Mouse (Mus musculus): ENCODE results near the gene Zkscan7. TPM values are rescaled to one million over a fixed set of nuclear protein-coding genes. Genes with fewer than 3 reads are reported as not detected.
"Not testable (repeated sequence)": the region's sequence is repeated elsewhere in the genome, so short reads cannot be mapped to it uniquely, and the experiment has no call there.

Zkscan7 gene
- 4.5 and 4.8 TPM in 2 replicates for polyA plus RNA-seq (2016; fragmentation: Nextera tagmentation; extraction: Ambion mirVana)

DNA sequence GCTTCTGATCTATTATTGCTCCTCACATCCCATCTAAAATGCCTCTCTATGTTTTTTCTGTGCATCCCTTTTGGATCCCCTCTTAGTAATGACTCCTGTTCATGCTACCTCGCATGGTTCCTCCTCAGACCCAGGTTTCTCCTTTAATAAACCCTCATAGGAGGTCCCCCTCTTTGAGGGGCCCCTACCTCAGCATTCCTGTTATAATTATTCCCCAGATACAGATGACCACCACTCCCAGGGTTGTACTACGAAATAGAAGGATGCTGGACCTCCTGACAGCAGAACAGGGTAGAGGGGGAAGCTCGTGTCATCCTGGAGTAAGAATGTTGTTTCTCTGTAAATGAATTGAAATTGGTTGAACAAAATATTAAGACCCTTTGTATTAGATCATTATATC, at the start of gene Zkscan7:
TSS of gene Zkscan7 (plus strand) at position 301 of the 400 bp plus-strand sequence.
- ATAC-seq (ENCODE audit: low FRiP score, low read depth), result no peak
- no peak within 1 kb of the TSS for H3K27ac ChIP-seq (replicated peaks)
- 0 out of 2 replicates have a peak, but pooled peaks cover 3% of the 10 kb centered on the region for H3K9me3 ChIP-seq

DNA sequence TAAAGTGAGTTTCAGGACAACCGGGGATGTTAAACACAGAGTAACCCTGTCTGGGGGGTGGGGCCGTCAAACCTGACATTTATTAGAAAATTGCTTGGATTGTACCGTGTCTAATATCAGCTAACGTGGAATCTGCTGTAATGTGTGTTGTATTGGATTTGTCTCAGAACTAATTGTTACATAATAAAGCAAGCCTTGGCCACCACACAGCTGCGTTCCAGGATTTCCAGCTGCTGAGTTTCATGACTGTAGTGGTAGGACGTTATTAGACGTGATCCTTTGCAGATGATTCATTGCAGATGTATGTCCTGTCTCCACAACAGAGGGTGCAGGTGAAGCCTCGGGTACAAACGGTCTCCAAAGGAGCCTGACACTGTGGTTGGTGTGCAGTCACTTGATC, 49.4 kb upstream of the Zkscan7 start:
- no peak overlapping the region for H3K9ac ChIP-seq (replicated peaks)
- H3K4me2 ChIP-seq (replicated peaks), result no peak overlapping the region
- H3K36me3 ChIP-seq, result peaks cover 8% of the 10 kb centered on the region
- H3K27me3 ChIP-seq, result no peaks in the 10 kb centered on the region
- H3K4me1 ChIP-seq, result peaks cover 10% of the 10 kb centered on the region; the same call in 1 of the 2 replicates
- H3K9me3 ChIP-seq, result no peaks in the 10 kb centered on the region
- ATAC-seq (ENCODE audit: low FRiP score, low read depth), result no peak
- no peak overlapping the region for H3K27ac ChIP-seq (replicated peaks)
- no peak overlapping the region for H3K4me3 ChIP-seq
- 83% methylated on average over 9 of the region's 9 CpGs for WGBS

More for the DNA sequence above, at the start of gene Zkscan7:
- 86% methylated on average over 3 of the region's 3 CpGs for WGBS
- Histone ChIP-seq H3K4me2 (replicated peaks) (peak within 1 kb of the TSS; percentile 91), H3K4me1 (peaks cover 9% of the 10 kb centered on the region), H3K27me3 (no peaks in the 10 kb centered on the region), H3K4me3 (peak within 1 kb of the TSS; percentile 84), H3K36me3 (peaks cover 8% of the 10 kb centered on the region; the same call in 1 of the 2 replicates), H3K9ac (replicated peaks) (no peak within 1 kb of the TSS)

GRCm38 (mm10) chr9:122836790-122837189, 48.7 kb upstream of the Zkscan7 start:
- H3K36me3 ChIP-seq, result peaks cover 8% of the 10 kb centered on the region

DNA sequence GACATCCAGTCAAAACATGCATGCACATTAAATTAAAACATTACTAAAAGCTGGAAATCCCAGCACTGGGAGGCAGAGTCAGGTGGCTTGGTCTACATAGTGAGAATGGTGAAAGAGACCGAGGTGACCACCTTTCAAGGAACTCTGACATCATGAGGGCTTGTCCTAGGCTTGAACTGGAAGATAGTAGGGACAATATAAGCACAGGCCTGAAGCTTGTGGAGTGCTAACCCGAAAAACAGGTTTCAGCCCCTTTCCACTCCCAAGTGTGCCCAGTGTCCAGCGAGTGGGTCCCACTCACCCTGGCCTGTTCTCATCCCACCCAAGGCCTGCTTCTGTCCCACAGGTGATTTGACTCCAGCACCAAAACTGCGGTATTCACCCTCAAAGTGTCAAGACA, 48.3 kb upstream of the Zkscan7 start:
- Histone ChIP-seq H3K4me1 (peaks cover 10% of the 10 kb centered on the region; the same call in 1 of the 2 replicates), H3K4me2 (replicated peaks) (no peak overlapping the region), H3K27me3 (no peaks in the 10 kb centered on the region)

More at GRCm38 (mm10) chr9:122836790-122837189, 48.7 kb upstream of the Zkscan7 start:
- no peaks in the 10 kb centered on the region for H3K27me3 ChIP-seq
- peaks cover 10% of the 10 kb centered on the region; the same call in 1 of the 2 replicates for H3K4me1 ChIP-seq
- no peak for ATAC-seq (ENCODE audit: low FRiP score, low read depth)
- H3K9me3 ChIP-seq, result no peaks in the 10 kb centered on the region
- H3K4me2 ChIP-seq (replicated peaks), result no peak overlapping the region
- H3K27ac ChIP-seq (replicated peaks), result no peak overlapping the region
- no peak overlapping the region for H3K9ac ChIP-seq (replicated peaks)
- WGBS, result 76% methylated on average over 6 of the region's 6 CpGs
- no peak overlapping the region for H3K4me3 ChIP-seq

DNA sequence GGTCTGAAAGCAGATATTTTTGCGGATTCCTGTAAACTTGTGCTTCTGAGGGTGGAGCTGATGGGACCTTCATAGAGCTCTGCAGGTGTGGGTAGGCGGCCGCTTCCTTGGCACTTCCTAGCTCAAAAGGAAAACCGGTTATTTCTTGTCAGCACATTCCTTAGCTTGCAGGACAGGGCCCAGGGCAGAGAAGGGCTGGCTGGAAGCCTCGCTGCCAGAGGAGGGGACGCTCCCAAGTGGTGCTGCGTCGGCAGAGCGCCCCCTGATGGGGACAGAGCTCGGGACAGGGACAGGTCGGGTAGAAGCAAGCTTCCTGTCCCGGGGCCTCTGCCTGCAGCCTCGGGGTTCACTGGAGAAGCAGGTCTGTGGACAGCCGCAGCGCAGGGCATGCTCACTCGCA, 47.8 kb upstream of the Zkscan7 start:
- Histone ChIP-seq H3K9me3 (no peaks in the 10 kb centered on the region), H3K9ac (replicated peaks) (no peak overlapping the region), H3K4me2 (replicated peaks) (no peak overlapping the region), H3K4me1 (peaks cover 10% of the 10 kb centered on the region; the same call in 1 of the 2 replicates), H3K27me3 (no peaks in the 10 kb centered on the region), H3K27ac (replicated peaks) (no peak overlapping the region), H3K36me3 (peaks cover 6% of the 10 kb centered on the region), H3K4me3 (no peak overlapping the region)
- no peak for ATAC-seq (ENCODE audit: low FRiP score, low read depth)
- 22% methylated on average over 16 of the region's 16 CpGs for WGBS

More for the DNA sequence above, 48.3 kb upstream of the Zkscan7 start:
- ATAC-seq (ENCODE audit: low FRiP score, low read depth), result no peak
- Histone ChIP-seq H3K9me3 (no peaks in the 10 kb centered on the region), H3K4me3 (no peak overlapping the region), H3K27ac (replicated peaks) (no peak overlapping the region), H3K36me3 (peaks cover 8% of the 10 kb centered on the region), H3K9ac (replicated peaks) (no peak overlapping the region)
- WGBS, result 85% methylated on average over 4 of the region's 4 CpGs

GRCm38 (mm10) chr9:122843760-122844159, 41.7 kb upstream of the Zkscan7 start, which contains the start of gene Gm35549:
Gene Gm35549 (minus strand): TSS chr9:122844035.
- Histone ChIP-seq H3K36me3 (peaks cover 6% of the 10 kb centered on the region), H3K4me3 (no peak within 1 kb of the TSS), H3K4me2 (replicated peaks) (no peak within 1 kb of the TSS), H3K9me3 (no peaks in the 10 kb centered on the region; the same call in none of the 2 replicates), H3K27me3 (no peaks in the 10 kb centered on the region), H3K27ac (replicated peaks) (no peak within 1 kb of the TSS), H3K9ac (replicated peaks) (no peak within 1 kb of the TSS), H3K4me1 (no peaks in the 10 kb centered on the region)
- 87% methylated on average over 3 of the region's 3 CpGs for WGBS
- ATAC-seq (ENCODE audit: low FRiP score, low read depth), result no peak

DNA sequence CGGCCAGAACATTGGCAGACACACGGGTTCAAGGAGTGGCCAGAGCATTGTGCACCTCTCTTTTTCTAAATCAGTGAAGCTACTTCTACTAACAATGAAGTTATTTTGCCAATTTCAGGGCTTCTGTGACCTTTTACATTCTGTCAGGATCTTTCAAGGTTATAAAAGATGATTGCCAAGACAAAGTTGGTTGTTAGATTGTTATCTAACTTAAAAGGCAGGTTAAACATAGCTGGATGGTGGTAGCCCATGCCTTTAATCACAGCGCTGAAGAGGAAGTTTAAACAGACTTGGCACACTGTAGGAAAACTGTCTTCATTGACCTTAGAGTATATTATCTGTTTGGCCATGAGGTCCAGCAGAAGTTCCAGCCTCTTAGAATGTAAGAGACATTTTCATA, 39.9 kb upstream of the Zkscan7 start:
- H3K9ac ChIP-seq (replicated peaks), result no peak overlapping the region
- H3K36me3 ChIP-seq, result peaks cover 23% of the 10 kb centered on the region
- WGBS, result 84% methylated on average over 3 of the region's 3 CpGs
- peaks cover 3% of the 10 kb centered on the region for H3K9me3 ChIP-seq
- H3K4me1 ChIP-seq, result no peaks in the 10 kb centered on the region
- ATAC-seq (ENCODE audit: low FRiP score, low read depth), result no peak
- H3K27me3 ChIP-seq, result no peaks in the 10 kb centered on the region
- no peak overlapping the region for H3K4me2 ChIP-seq (replicated peaks)
- no peak overlapping the region for H3K4me3 ChIP-seq
- no peak overlapping the region for H3K27ac ChIP-seq (replicated peaks)

DNA sequence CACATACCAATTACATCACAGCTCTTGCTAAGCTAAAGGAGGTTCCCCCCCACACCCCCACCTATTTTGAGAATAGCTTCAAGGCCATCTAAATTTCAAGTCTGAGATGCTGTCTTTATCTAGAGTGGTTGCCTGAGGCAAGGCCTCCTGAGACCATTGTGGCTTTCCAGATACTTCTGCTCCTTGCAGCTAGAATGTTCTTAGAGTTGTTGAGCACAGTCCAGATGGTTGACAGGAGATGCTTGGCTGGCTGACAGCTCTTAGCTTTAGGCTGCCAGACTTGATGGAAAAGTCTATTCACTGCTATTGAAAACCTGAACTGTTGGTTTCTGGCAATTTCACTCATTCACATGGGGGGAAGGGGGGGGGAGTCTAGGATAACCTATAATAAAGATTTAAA, 39.3 kb upstream of the Zkscan7 start:
- no peak overlapping the region for H3K9ac ChIP-seq (replicated peaks)
- no peak overlapping the region for H3K27ac ChIP-seq (replicated peaks)
- H3K4me1 ChIP-seq, result no peaks in the 10 kb centered on the region
- peaks cover 3% of the 10 kb centered on the region for H3K9me3 ChIP-seq
- no peak overlapping the region for H3K4me3 ChIP-seq
- H3K4me2 ChIP-seq (replicated peaks), result no peak overlapping the region
- ATAC-seq (ENCODE audit: low FRiP score, low read depth), result no peak
- peaks cover 28% of the 10 kb centered on the region for H3K36me3 ChIP-seq
- H3K27me3 ChIP-seq, result no peaks in the 10 kb centered on the region

DNA sequence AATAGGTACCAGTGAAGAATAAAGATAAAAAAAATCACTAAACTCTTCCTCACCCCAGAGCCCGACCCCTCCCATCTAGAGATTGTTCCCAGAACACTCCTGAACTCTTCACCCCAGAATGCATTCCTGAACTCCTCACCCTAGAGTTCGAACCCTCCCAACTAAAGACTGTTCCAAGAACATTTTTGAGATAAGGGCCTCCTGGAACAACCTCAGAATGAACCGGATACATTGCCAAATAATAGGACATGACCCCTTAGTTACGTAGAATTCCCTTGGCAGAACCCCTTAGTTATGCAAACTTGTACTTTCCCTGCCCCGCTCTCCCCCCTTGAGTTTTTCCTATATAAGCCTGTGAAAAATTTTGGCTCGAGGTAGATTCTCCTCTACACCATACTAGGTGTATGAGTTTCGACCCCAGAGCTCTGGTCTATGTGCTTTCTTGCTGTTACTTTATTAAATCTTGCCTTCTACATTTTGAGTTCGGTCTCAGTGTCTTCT, 37.6 kb upstream of the Zkscan7 start:
- H3K4me1 ChIP-seq; H3K27me3 ChIP-seq; H3K4me3 ChIP-seq; H3K4me2 ChIP-seq (replicated peaks); H3K27ac ChIP-seq (replicated peaks); ATAC-seq (ENCODE audit: low FRiP score, low read depth); H3K9me3 ChIP-seq; H3K9ac ChIP-seq (replicated peaks): not testable (repeated sequence)
- H3K36me3 ChIP-seq, result peaks cover 45% of the 10 kb centered on the region
- 93% methylated on average over 7 of the region's 8 CpGs for WGBS

- peaks cover 94% of the 10 kb centered on the region for H3K36me3 ChIP-seq
- H3K27me3 ChIP-seq, result no peaks in the 10 kb centered on the region
- H3K27ac ChIP-seq (replicated peaks), result no peak overlapping the region
- H3K4me2 ChIP-seq (replicated peaks), result no peak overlapping the region
- H3K9me3 ChIP-seq, result peaks cover 8% of the 10 kb centered on the region; the same call in 1 of the 2 replicates
- 98% methylated on average over 7 of the region's 7 CpGs for WGBS
- no peaks in the 10 kb centered on the region for H3K4me1 ChIP-seq
- H3K9ac ChIP-seq (replicated peaks), result no peak overlapping the region
- no peak overlapping the region for H3K4me3 ChIP-seq
- no peak for ATAC-seq (ENCODE audit: low FRiP score, low read depth)
These were observed 31.0 kb upstream of the Zkscan7 start for GRCm38 (mm10) chr9:122854526-122854925.

- not testable (repeated sequence) for H3K9ac ChIP-seq (replicated peaks); H3K4me1 ChIP-seq; H3K27ac ChIP-seq (replicated peaks); ATAC-seq (ENCODE audit: low FRiP score, low read depth); H3K4me3 ChIP-seq; H3K4me2 ChIP-seq (replicated peaks); H3K27me3 ChIP-seq
- 94% methylated on average over 2 of the region's 7 CpGs for WGBS
- Histone ChIP-seq H3K36me3 (peaks cover 94% of the 10 kb centered on the region), H3K9me3 (peaks cover 13% of the 10 kb centered on the region; the same call in 1 of the 2 replicates)
These were observed 30.3 kb upstream of the Zkscan7 start for GRCm38 (mm10) chr9:122855141-122855540.

DNA sequence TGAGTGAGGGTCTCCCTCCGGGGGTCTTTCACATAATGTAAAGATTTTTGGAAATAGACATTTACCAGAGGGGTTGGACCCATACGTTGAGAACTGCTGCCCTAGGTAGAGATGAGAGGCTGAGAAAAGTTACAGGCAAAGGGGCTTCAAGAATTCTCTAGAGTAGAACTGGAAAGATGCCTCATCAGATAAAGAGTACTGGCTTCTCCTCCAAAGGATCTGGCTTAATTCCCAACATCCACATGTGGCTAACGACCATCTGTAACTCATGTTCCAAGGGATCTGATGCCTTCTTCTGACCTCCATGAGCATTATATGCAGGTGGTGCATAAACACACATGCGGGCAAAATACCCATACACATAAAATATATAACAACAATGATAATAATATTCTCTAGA, 29.9 kb upstream of the Zkscan7 start:
- Histone ChIP-seq H3K4me1 (no peaks in the 10 kb centered on the region), H3K27ac (replicated peaks) (no peak overlapping the region), H3K9ac (replicated peaks) (no peak overlapping the region), H3K4me2 (replicated peaks) (no peak overlapping the region), H3K9me3 (peaks cover 17% of the 10 kb centered on the region), H3K4me3 (no peak overlapping the region), H3K27me3 (no peaks in the 10 kb centered on the region), H3K36me3 (peaks cover 94% of the 10 kb centered on the region)
- ATAC-seq (ENCODE audit: low FRiP score, low read depth), result no peak
- 98% methylated on average over 4 of the region's 4 CpGs for WGBS

- ATAC-seq (ENCODE audit: low FRiP score, low read depth), result no peak
- peaks cover 20% of the 10 kb centered on the region for H3K9me3 ChIP-seq
- H3K4me2 ChIP-seq (replicated peaks), result no peak overlapping the region
- no peak overlapping the region for H3K9ac ChIP-seq (replicated peaks)
- no peaks in the 10 kb centered on the region for H3K27me3 ChIP-seq
- H3K36me3 ChIP-seq, result peaks cover 94% of the 10 kb centered on the region
- H3K4me1 ChIP-seq, result no peaks in the 10 kb centered on the region
- 96% methylated on average over 3 of the region's 3 CpGs for WGBS
- no peak overlapping the region for H3K4me3 ChIP-seq
- no peak overlapping the region for H3K27ac ChIP-seq (replicated peaks)
These were observed 28.8 kb upstream of the Zkscan7 start for GRCm38 (mm10) chr9:122856716-122857115.
